Mouse (Mus musculus): ENCODE measurements at regions not wholly inside any gene's neighbourhood (a gene's known extent, or its start where the extent isn't known, plus 50 kb on each side); places are given as distances from the start of the nearest gene placed in this dataset.

DNA sequence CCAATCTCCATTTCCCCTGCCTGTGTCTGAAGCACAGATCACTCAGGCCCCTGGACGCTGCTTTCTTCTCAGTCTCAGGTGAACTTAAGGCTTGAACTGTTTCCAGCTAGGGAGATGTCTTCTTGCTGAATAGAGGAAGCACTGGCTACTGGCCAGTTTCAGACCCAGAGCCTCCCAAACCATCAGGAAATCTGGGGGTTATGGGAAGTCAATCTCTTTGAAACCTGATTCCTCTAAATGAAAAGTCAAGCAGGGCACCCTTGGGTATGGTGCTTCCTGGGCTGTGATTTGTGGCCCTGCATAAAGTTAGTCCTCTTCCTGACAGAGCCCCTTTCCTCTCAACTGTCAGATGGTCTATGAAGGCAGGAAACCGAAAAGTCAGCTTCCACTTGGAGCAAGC lies 208.2 kb downstream of the Sptssa start:
- no peaks in the 10 kb centered on the region for H3K27me3 ChIP-seq (ENCODE audit: control insufficient read depth, insufficient read depth, low read length)
- WGBS (ENCODE audit: insufficient replicate concordance): 16% methylated on average over 2 of the region's 2 CpGs
- H3K36me3 ChIP-seq (replicated peaks; ENCODE audit: control insufficient read depth, insufficient read depth, low read depth): no peaks in the 10 kb centered on the region
- no peak overlapping the region for H3K27ac ChIP-seq
- no peak for ATAC-seq (ENCODE audit: insufficient read depth)
- no peaks in the 10 kb centered on the region for H3K9me3 ChIP-seq (ENCODE audit: control insufficient read depth, low read length)
- H3K4me3 ChIP-seq (ENCODE audit: insufficient read depth in 1 of 2, low read depth in 2 of 2, low read length in 2 of 2): no peak overlapping the region
- no peak for TF ChIP-seq CTCF (IDR thresholded peaks at IDR 0.05; ENCODE audit: low read depth)
- no peak for TF ChIP-seq EP300 (IDR thresholded peaks at IDR 0.05; ENCODE audit: low read depth)
- no peak for DNase-seq (ENCODE audit: low read depth in 3 of 3, low spot score in 3 of 3)
- H3K9ac ChIP-seq (replicated peaks): no peak overlapping the region
- peaks cover 0 to 2% of the 10 kb centered on the region in 2 experiments; a peak in 1 of 4 replicates for H3K4me1 ChIP-seq (replicated peaks; ENCODE audit: control insufficient read depth in 2 of 2, insufficient read depth in 2 of 2, low read length in 1 of 2)
- H3K4me2 ChIP-seq (ENCODE audit: low read depth): no peak overlapping the region

DNA sequence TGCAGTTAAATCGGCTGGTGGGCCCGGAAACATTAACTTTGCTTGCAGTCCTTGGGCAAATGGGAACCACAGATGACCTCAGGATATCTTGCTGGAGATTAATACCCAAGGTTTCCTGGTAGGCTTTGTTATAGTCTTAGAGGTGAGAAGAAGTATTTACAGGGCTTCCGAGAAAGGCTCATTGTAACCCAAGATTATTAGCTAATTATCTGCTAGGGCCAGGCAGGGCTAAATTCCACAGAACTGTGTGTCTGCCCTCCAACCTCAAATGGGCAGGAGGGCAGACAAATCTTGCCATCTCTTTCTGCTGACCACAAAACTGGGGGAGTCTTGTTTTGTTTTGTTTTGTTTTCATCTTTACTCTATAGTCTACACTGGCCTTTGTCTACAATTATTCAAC lies 209.0 kb downstream of the Sptssa start:
- no peak for ATAC-seq (ENCODE audit: insufficient read depth)
- Histone ChIP-seq H3K27ac (no peak overlapping the region), H3K9me3 (ENCODE audit: control insufficient read depth, low read length) (no peaks in the 10 kb centered on the region), H3K27me3 (ENCODE audit: control insufficient read depth, insufficient read depth, low read length) (no peaks in the 10 kb centered on the region), H3K4me2 (ENCODE audit: low read depth) (no peak overlapping the region), H3K36me3 (replicated peaks; ENCODE audit: control insufficient read depth, insufficient read depth, low read depth) (no peaks in the 10 kb centered on the region), H3K4me3 (ENCODE audit: insufficient read depth in 1 of 2, low read depth in 2 of 2, low read length in 2 of 2) (no peak overlapping the region), H3K4me1 (replicated peaks; ENCODE audit: control insufficient read depth in 2 of 2, insufficient read depth in 2 of 2, low read length in 1 of 2) (peaks cover 0 to 2% of the 10 kb centered on the region in 2 experiments; a peak in 1 of 4 replicates), H3K9ac (replicated peaks) (no peak overlapping the region)
- DNase-seq (ENCODE audit: low read depth in 3 of 3, low spot score in 3 of 3): no peak
- no peak for TF ChIP-seq EP300 (IDR thresholded peaks at IDR 0.05; ENCODE audit: low read depth)
- TF ChIP-seq CTCF (IDR thresholded peaks at IDR 0.05; ENCODE audit: low read depth): no peak
- 52% methylated on average over 3 of the region's 3 CpGs for WGBS (ENCODE audit: insufficient replicate concordance)

- Histone ChIP-seq H3K36me3 (replicated peaks; ENCODE audit: control insufficient read depth, insufficient read depth, low read depth) (no peaks in the 10 kb centered on the region), H3K27me3 (ENCODE audit: control insufficient read depth, insufficient read depth, low read length) (no peaks in the 10 kb centered on the region), H3K9me3 (ENCODE audit: control insufficient read depth, low read length) (no peaks in the 10 kb centered on the region), H3K4me3 (ENCODE audit: insufficient read depth in 1 of 2, low read depth in 2 of 2, low read length in 2 of 2) (no peak overlapping the region), H3K27ac (no peak overlapping the region), H3K9ac (replicated peaks) (no peak overlapping the region), H3K4me1 (replicated peaks; ENCODE audit: control insufficient read depth in 2 of 2, insufficient read depth in 2 of 2, low read length in 1 of 2) (peaks cover 0 to 2% of the 10 kb centered on the region in 2 experiments; a peak in 1 of 4 replicates), H3K4me2 (ENCODE audit: low read depth) (no peak overlapping the region)
- DNase-seq (ENCODE audit: low read depth in 3 of 3, low spot score in 3 of 3) (no peak), ATAC-seq (ENCODE audit: insufficient read depth) (no peak)
- TF ChIP-seq CTCF (IDR thresholded peaks at IDR 0.05; ENCODE audit: low read depth) (no peak), EP300 (IDR thresholded peaks at IDR 0.05; ENCODE audit: low read depth) (no peak)
- 60% methylated on average over 7 of the region's 7 CpGs for WGBS (ENCODE audit: insufficient replicate concordance)
Measured at GRCm38 (mm10) chr12:54446356-54446755, 210.0 kb downstream of the Sptssa start.

GRCm38 (mm10) chr12:54444416-54444815 lies 212.0 kb downstream of the Sptssa start:
- no peak overlapping the region for H3K4me3 ChIP-seq (ENCODE audit: insufficient read depth in 1 of 2, low read depth in 2 of 2, low read length in 2 of 2)
- H3K36me3 ChIP-seq (replicated peaks; ENCODE audit: control insufficient read depth, insufficient read depth, low read depth): no peaks in the 10 kb centered on the region
- H3K27me3 ChIP-seq (ENCODE audit: control insufficient read depth, insufficient read depth, low read length): no peaks in the 10 kb centered on the region
- no peak overlapping the region for H3K9ac ChIP-seq (replicated peaks)
- H3K4me2 ChIP-seq (ENCODE audit: low read depth): no peak overlapping the region
- 42% methylated on average over 4 of the region's 4 CpGs for WGBS (ENCODE audit: insufficient replicate concordance)
- no peak overlapping the region for H3K27ac ChIP-seq
- no peak for DNase-seq (ENCODE audit: low read depth in 3 of 3, low spot score in 3 of 3)
- TF ChIP-seq CTCF (IDR thresholded peaks at IDR 0.05; ENCODE audit: low read depth): no peak
- TF ChIP-seq EP300 (IDR thresholded peaks at IDR 0.05; ENCODE audit: low read depth): no peak
- no peak for ATAC-seq (ENCODE audit: insufficient read depth)
- H3K9me3 ChIP-seq (ENCODE audit: control insufficient read depth, low read length): no peaks in the 10 kb centered on the region
- peaks cover 0 to 2% of the 10 kb centered on the region in 2 experiments; a peak in 1 of 4 replicates for H3K4me1 ChIP-seq (replicated peaks; ENCODE audit: control insufficient read depth in 2 of 2, insufficient read depth in 2 of 2, low read length in 1 of 2)

- Histone ChIP-seq H3K4me3 (ENCODE audit: insufficient read depth in 1 of 2, low read depth in 2 of 2, low read length in 2 of 2) (no peak overlapping the region), H3K9me3 (ENCODE audit: control insufficient read depth, low read length) (no peaks in the 10 kb centered on the region), H3K4me1 (replicated peaks; ENCODE audit: control insufficient read depth in 2 of 2, insufficient read depth in 2 of 2, low read length in 1 of 2) (peaks cover 0 to under 1% of the 10 kb centered on the region in 2 experiments; a peak in 1 of 4 replicates), H3K27me3 (ENCODE audit: control insufficient read depth, insufficient read depth, low read length) (no peaks in the 10 kb centered on the region), H3K4me2 (ENCODE audit: low read depth) (no peak overlapping the region), H3K9ac (replicated peaks) (no peak overlapping the region), H3K27ac (no peak overlapping the region), H3K36me3 (replicated peaks; ENCODE audit: control insufficient read depth, insufficient read depth, low read depth) (no peaks in the 10 kb centered on the region)
- DNase-seq (ENCODE audit: low read depth in 3 of 3, low spot score in 3 of 3): no peak
- 43% methylated on average over 2 of the region's 2 CpGs for WGBS (ENCODE audit: insufficient replicate concordance)
- no peak for ATAC-seq (ENCODE audit: insufficient read depth)
- TF ChIP-seq EP300 (IDR thresholded peaks at IDR 0.05; ENCODE audit: low read depth): no peak
- no peak for TF ChIP-seq CTCF (IDR thresholded peaks at IDR 0.05; ENCODE audit: low read depth)
Measured at GRCm38 (mm10) chr12:54443285-54443684, 213.1 kb downstream of the Sptssa start.
